Mouse (Mus musculus): Measurements from ENCODE around the gene Ghr. TPM values are rescaled to one million over a fixed set of nuclear protein-coding genes. Genes with fewer than 3 reads are reported as not detected.

Gene Ghr
- total RNA-seq, 2 experiments from 2014 or later = 92.4 to 171 TPM

GRCm38 (mm10) chr15:3290435-3290834 lies 292.9 kb downstream of the Ghr start:
- DNase-seq = no peak

- DNase-seq = no peak
Measured at GRCm38 (mm10) chr15:3286032-3286431, 297.3 kb downstream of the Ghr start.

GRCm38 (mm10) chr15:3281737-3282136 lies 301.6 kb downstream of the Ghr start:
- no peak for DNase-seq

- no peak for DNase-seq
Measured at GRCm38 (mm10) chr15:3281216-3281615, 302.1 kb downstream of the Ghr start.

GRCm38 (mm10) chr15:3279242-3279641 lies 304.1 kb downstream of the Ghr start:
- no peak for DNase-seq

GRCm38 (mm10) chr15:3277391-3277790 lies 305.9 kb downstream of the Ghr start:
- peak in 1 of 2 experiments; percentile 21 for DNase-seq

GRCm38 (mm10) chr15:3273191-3273590 lies 310.1 kb downstream of the Ghr start:
- DNase-seq = no peak

- peak in 1 of 2 experiments; percentile 39 for DNase-seq
Measured at GRCm38 (mm10) chr15:3271216-3271615, 312.1 kb downstream of the Ghr start.

- DNase-seq = peak; percentile 79
Measured at GRCm38 (mm10) chr15:3270646-3271077, 312.6 kb downstream of the Ghr start.

GRCm38 (mm10) chr15:3269996-3270645 lies 313.2 kb downstream of the Ghr start:
- peak in 1 of 2 experiments; percentile 26 for DNase-seq

- no peak for DNase-seq
Measured at GRCm38 (mm10) chr15:3269496-3269895, 313.8 kb downstream of the Ghr start.

- no peak for DNase-seq
Measured at GRCm38 (mm10) chr15:3268247-3268646, 315.0 kb downstream of the Ghr start, which contains the start of gene Selenop. Gene Selenop, plus strand, starts transcription at chr15:3268547.

All from adrenal gland, postnatal 36 days (tissue).